Comparison of ENCODE assay signal across 8 mouse cellular contexts in genomic region chr15:89475293-89475600, GRCm38 (mm10). TPM values are rescaled to one million over a fixed set of nuclear protein-coding genes. Genes with fewer than 3 reads are reported as not detected.
DNase-seq lines count a peak whose midpoint lies in the region; ATAC-seq and TF ChIP-seq lines count a peak whose summit lies in the region.

No protein-coding gene starts in this region.

- no peak for TF ChIP-seq POLR2A in cerebellum, adult 2 months (IDR thresholded peaks at IDR 0.05; ENCODE audit: borderline replicate concordance, insufficient read depth, low read length)

- no peak for TF ChIP-seq CTCF in cerebellum, adult 2 months (IDR thresholded peaks at IDR 0.05; ENCODE audit: borderline replicate concordance, insufficient read depth, low read depth, low read length)

- H3K4me2 ChIP-seq in heart, embryonic 15.5 days = peak overlapping the region; percentile 96
- peak overlapping the region; percentile 81; the same call in 1 of the 2 replicates for H3K4me2 ChIP-seq in liver, embryonic 16.5 days (ENCODE audit: low read depth, low read length)

- H3K4me3 ChIP-seq in cerebellum, adult 2 months (replicated peaks; ENCODE audit: insufficient read depth, low read depth, low read length) = peak overlapping the region; percentile 92
- peak overlapping the region; percentile 75 for H3K4me3 ChIP-seq in heart, embryonic 15.5 days
- peak overlapping the region; percentile 67; the same call in 1 of the 2 replicates for H3K4me3 ChIP-seq in liver, embryonic 16.5 days (ENCODE audit: low read depth, low read length)

- 80% methylated on average over 7 of the region's 7 CpGs for WGBS in cerebellum, adult 2 months
- 87% methylated on average over 7 of the region's 7 CpGs for WGBS in heart, embryonic 15.5 days
- 42% methylated on average over 7 of the region's 7 CpGs for WGBS in liver, embryonic 16.5 days (ENCODE audit: insufficient replicate concordance)

- no peak overlapping the region for H3K27ac ChIP-seq in cerebellum, adult 2 months (ENCODE audit: insufficient read depth, low read length)
- H3K27ac ChIP-seq in heart, embryonic 15.5 days = no peak overlapping the region
- no peak overlapping the region for H3K27ac ChIP-seq in liver, embryonic 16.5 days (ENCODE audit: low read length)

- H3K9ac ChIP-seq in heart, embryonic 15.5 days = peak overlapping the region; percentile 72
- no peak overlapping the region; the same call in 1 of the 2 replicates for H3K9ac ChIP-seq in liver, embryonic 16.5 days (ENCODE audit: low read depth, low read length)

- no peak for DNase-seq in cerebellum, adult 2 months
- no peak for DNase-seq in cerebellum, postnatal 4 days (ENCODE audit: low spot score in 2 of 2)
- DNase-seq in A20 (ENCODE audit: low read depth, low spot score) = peak; percentile 10
- DNase-seq in embryo, embryonic 11 days = no peak
- no peak for DNase-seq in B cell, adult 2 months
- DNase-seq in urinary bladder, adult 18-20 months (ENCODE audit: low spot score in 2 of 2) = no peak

- H3K36me3 ChIP-seq in heart, embryonic 15.5 days = no peaks in the 10 kb centered on the region
- no peaks in the 10 kb centered on the region for H3K36me3 ChIP-seq in liver, embryonic 16.5 days (ENCODE audit: control insufficient read depth, insufficient read depth)

- ATAC-seq in heart, embryonic 15.5 days (replicated peaks; ENCODE audit: insufficient number of reproducible peaks, insufficient read depth, low FRiP score, low read depth) = no peak
- ATAC-seq in liver, embryonic 16.5 days (ENCODE audit: low read depth) = no peak

- no peaks in the 10 kb centered on the region for H3K27me3 ChIP-seq in cerebellum, adult 2 months (ENCODE audit: control insufficient read depth, insufficient read depth, low read length)
- H3K27me3 ChIP-seq in heart, embryonic 15.5 days = no peaks in the 10 kb centered on the region
- no peaks in the 10 kb centered on the region for H3K27me3 ChIP-seq in liver, embryonic 16.5 days (ENCODE audit: control insufficient read depth, insufficient read depth, low read depth, low read length)

- peaks cover 14% of the 10 kb centered on the region for H3K4me1 ChIP-seq in cerebellum, adult 2 months (ENCODE audit: control insufficient read depth, insufficient read depth, low read length)
- peaks cover 11% of the 10 kb centered on the region for H3K4me1 ChIP-seq in heart, embryonic 15.5 days (replicated peaks)
- peaks cover 12% of the 10 kb centered on the region for H3K4me1 ChIP-seq in liver, embryonic 16.5 days (ENCODE audit: control insufficient read depth, low read depth, low read length)

- H3K9me3 ChIP-seq in heart, embryonic 15.5 days (replicated peaks) = no peaks in the 10 kb centered on the region
- H3K9me3 ChIP-seq in liver, embryonic 16.5 days (replicated peaks; ENCODE audit: control insufficient read depth, low read length) = no peaks in the 10 kb centered on the region

RNA-seq across cellular contexts. Expression of gene Arsa, which starts 2.0 kb away (rescaled TPM):
- polyA plus RNA-seq in cerebellum, adult 2 months (2012; rRNA removed) = 39.2 and 40.9 TPM in 2 replicates
- polyA plus RNA-seq in heart, embryonic 15.5 days (2015; fragmentation: Nextera tagmentation; extraction: Ambion mirVana) = 16.3 and 19.9 TPM in 2 replicates
- 4.3 and 5.0 TPM in 2 replicates for polyA plus RNA-seq in liver, embryonic 16.5 days (2015; fragmentation: Nextera tagmentation; extraction: Ambion mirVana)

RNA-seq across cellular contexts. Expression of gene Mapk8ip2, which starts 21.5 kb away (rescaled TPM):
- 192 and 195 TPM in 2 replicates for polyA plus RNA-seq in cerebellum, adult 2 months (2012; rRNA removed)
- polyA plus RNA-seq in heart, embryonic 15.5 days (2015; fragmentation: Nextera tagmentation; extraction: Ambion mirVana) = 0.16 and 1.3 TPM in 2 replicates
- polyA plus RNA-seq in liver, embryonic 16.5 days (2015; fragmentation: Nextera tagmentation; extraction: Ambion mirVana) = 0.26 TPM in 1 of 2 replicates, not detected in the other

RNA-seq across cellular contexts. Expression of gene Shank3, which starts 24.2 kb away (rescaled TPM):
- polyA plus RNA-seq in cerebellum, adult 2 months (2012; rRNA removed) = 84.7 and 97.2 TPM in 2 replicates
- 1.4 and 2.1 TPM in 2 replicates for polyA plus RNA-seq in heart, embryonic 15.5 days (2015; fragmentation: Nextera tagmentation; extraction: Ambion mirVana)
- polyA plus RNA-seq in liver, embryonic 16.5 days (2015; fragmentation: Nextera tagmentation; extraction: Ambion mirVana) = 0.20 and 0.33 TPM in 2 replicates

RNA-seq across cellular contexts. Expression of gene Chkb, which starts 45.5 kb away (rescaled TPM):
- 101 and 102 TPM in 2 replicates for polyA plus RNA-seq in cerebellum, adult 2 months (2012; rRNA removed)
- polyA plus RNA-seq in heart, embryonic 15.5 days (2015; fragmentation: Nextera tagmentation; extraction: Ambion mirVana) = 72.7 and 73.8 TPM in 2 replicates
- polyA plus RNA-seq in liver, embryonic 16.5 days (2015; fragmentation: Nextera tagmentation; extraction: Ambion mirVana) = 25.8 and 27.5 TPM in 2 replicates

RNA-seq across cellular contexts. Expression of gene Gm44502, which starts 45.8 kb away (rescaled TPM):
- polyA plus RNA-seq in cerebellum, adult 2 months (2012; rRNA removed) = 0.15 and 0.51 TPM in 2 replicates
- 0.16 and 0.76 TPM in 2 replicates for polyA plus RNA-seq in heart, embryonic 15.5 days (2015; fragmentation: Nextera tagmentation; extraction: Ambion mirVana)
- polyA plus RNA-seq in liver, embryonic 16.5 days (2015; fragmentation: Nextera tagmentation; extraction: Ambion mirVana) = 0.14 and 0.19 TPM in 2 replicates

Comparison
In these comparisons a context has a peak if more than half of its experiments do, and no peak if none do; other contexts are left out.
1. RNA of gene Mapk8ip2, which starts 21.5 kb away (polyA plus RNA-seq): 192 to 195 TPM in cerebellum, adult 2 months; 0.26 TPM in liver, embryonic 16.5 days and 0.16 to 1.3 TPM in heart, embryonic 15.5 days; every median in the first group is over 10 times any median in the second.
2. RNA of gene Shank3, which starts 24.2 kb away (polyA plus RNA-seq): 84.7 to 97.2 TPM in cerebellum, adult 2 months; 1.4 to 2.1 TPM in heart, embryonic 15.5 days and 0.20 to 0.33 TPM in liver, embryonic 16.5 days; every median in the first group is over 10 times any median in the second.
3. Peak in every context shown above with its lines, with median percentiles within 50 percentile points of each other: H3K4me3 ChIP-seq.